Mouse (Mus musculus) G1E (cell line): Measurements from ENCODE around the gene Mxd4. TPM values are rescaled to one million over a fixed set of nuclear protein-coding genes. Genes with fewer than 3 reads are reported as not detected.

Experiments used
- ATAC-seq: 2 replicates; pipeline ENCODE4 v1.8.0; 2016; ENCODE audit warnings: mild to moderate bottlenecking; ENCODE audit not compliant: insufficient number of reproducible peaks, poor library complexity, low FRiP score, severe bottlenecking; ENCODE audit errors: extremely low read depth
- DNase-seq: peaks from one replicate; pipeline ENCODE4 v3.0.0; 2012; ENCODE audit warnings: low spot score
- H3K27me3 ChIP-seq: 2 replicates; pipeline ENCODE4 v1.6.1; 2012; ENCODE audit warnings: mild to moderate bottlenecking, low read length, inconsistent platforms; ENCODE audit not compliant: insufficient read depth
- H3K36me3 ChIP-seq: replicated peaks from 2 replicates; pipeline ENCODE3; 2012; ENCODE audit warnings: mild to moderate bottlenecking, inconsistent platforms
- H3K4me1 ChIP-seq: 2 replicates; pipeline ENCODE4 v1.6.1; 2012; ENCODE audit warnings: low read depth, low read length, inconsistent platforms, mixed read lengths; ENCODE audit not compliant: insufficient read depth
- H3K4me3 ChIP-seq: 2 replicates; pipeline ENCODE4 v1.5.1; 2012; ENCODE audit warnings: low read depth, mild to moderate bottlenecking, inconsistent platforms, low read length, moderate library complexity, mixed read lengths
- H3K9me3 ChIP-seq: replicated peaks from 2 replicates; pipeline ENCODE4 v1.6.1; 2012; ENCODE audit warnings: inconsistent platforms
- CTCF ChIP-seq: IDR thresholded peaks from 2 replicates; pipeline ENCODE4 v1.5.1; 2012; ENCODE audit warnings: low read depth, low read length, inconsistent platforms, mixed read lengths
- GATA1 ChIP-seq: IDR thresholded peaks from 2 replicates; pipeline ENCODE4 v1.6.1; 2012; ENCODE audit warnings: borderline replicate concordance, low read length, inconsistent platforms, mixed read lengths
- GATA2 ChIP-seq: IDR thresholded peaks from 2 replicates; pipeline ENCODE4 v1.6.1; 2012; ENCODE audit warnings: low read depth, low read length, inconsistent platforms, borderline replicate concordance
- POLR2AphosphoS5 ChIP-seq: IDR thresholded peaks from 2 replicates; pipeline ENCODE4 v1.6.1; 2012; ENCODE audit warnings: low read depth, low read length, inconsistent platforms; ENCODE audit not compliant: insufficient replicate concordance
- TAL1 ChIP-seq: conservative IDR thresholded peaks from 2 replicates; pipeline ENCODE4 v1.6.1; 2012; ENCODE audit warnings: low read depth, low read length, inconsistent platforms, mixed read lengths
- polyA plus RNA-seq: library from polyadenylated mRNA; stranded (reverse); fragments of >175 nt; gene quantifications from 2 replicates; pipeline ENCODE4 v1.2.3, GENCODE M21; 2012
- total RNA-seq, 2 experiments: library from RNA; stranded (forward) in 1 of 2; stranded (reverse) in 1 of 2; fragments of 200-1000 nt in 1 of 2; fragments of >200 nt in 1 of 2; fragmentation: Nextera tagmentation in 1 of 2; gene quantifications; 2 replicates each; pipeline ENCODE4 v1.2.3; 2014 to 2017

Mxd4 gene
- total and polyA plus RNA-seq, 3 experiments = 12.8 to 28.4 (median 17.9) TPM

DNA sequence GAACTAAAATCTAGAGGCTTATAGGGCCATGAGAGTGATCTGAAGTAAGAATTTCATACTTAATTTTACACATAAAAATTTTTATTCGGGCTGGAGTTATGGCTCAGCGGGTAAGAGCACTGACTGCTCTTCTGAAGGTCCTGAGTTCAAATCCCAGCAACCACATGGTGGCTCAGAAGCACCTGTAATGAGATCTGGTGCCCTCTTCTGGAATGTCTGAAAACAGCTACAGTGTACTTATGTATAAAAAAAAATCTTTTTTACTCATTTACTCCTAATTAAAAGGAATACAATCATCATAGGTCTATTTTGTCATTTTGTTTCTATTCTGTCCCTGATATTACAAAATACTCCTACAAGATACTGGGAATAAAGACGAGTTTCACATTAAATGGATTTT is 40.0 kb downstream of the Mxd4 start:
- ATAC-seq = no peak
- Histone ChIP-seq H3K4me1 (no peaks in the 10 kb centered on the region), H3K36me3 (no peaks in the 10 kb centered on the region), H3K4me3 (no peak overlapping the region), H3K9me3 (no peaks in the 10 kb centered on the region), H3K27me3 (no peaks in the 10 kb centered on the region)
- TF ChIP-seq GATA1 = no peak
- TF ChIP-seq CTCF = no peak
- TF ChIP-seq TAL1 = no peak
- TF ChIP-seq GATA2 = no peak
- no peak for TF ChIP-seq POLR2AphosphoS5
- DNase-seq = no peak

GRCm38 (mm10) chr5:34139751-34140150 is 47.8 kb downstream of the Mxd4 start:
- no peak for ATAC-seq
- Histone ChIP-seq H3K9me3 (no peaks in the 10 kb centered on the region), H3K4me3 (no peak overlapping the region), H3K4me1 (no peaks in the 10 kb centered on the region), H3K27me3 (peaks cover 3% of the 10 kb centered on the region; the same call in 1 of the 2 replicates), H3K36me3 (no peaks in the 10 kb centered on the region)
- TF ChIP-seq GATA2 (no peak), POLR2AphosphoS5 (no peak), CTCF (no peak), TAL1 (no peak), GATA1 (no peak)
- no peak for DNase-seq

- Histone ChIP-seq H3K4me3 (no peak overlapping the region), H3K4me1 (no peaks in the 10 kb centered on the region), H3K36me3 (no peaks in the 10 kb centered on the region), H3K9me3 (no peaks in the 10 kb centered on the region), H3K27me3 (peaks cover 7% of the 10 kb centered on the region; the same call in 1 of the 2 replicates)
- DNase-seq (no peak), ATAC-seq (no peak)
- TF ChIP-seq GATA2 = no peak
- no peak for TF ChIP-seq POLR2AphosphoS5
- TF ChIP-seq GATA1 = no peak
- TF ChIP-seq TAL1 = no peak
- no peak for TF ChIP-seq CTCF
Measured at GRCm38 (mm10) chr5:34132731-34133130, 54.8 kb downstream of the Mxd4 start.

DNA sequence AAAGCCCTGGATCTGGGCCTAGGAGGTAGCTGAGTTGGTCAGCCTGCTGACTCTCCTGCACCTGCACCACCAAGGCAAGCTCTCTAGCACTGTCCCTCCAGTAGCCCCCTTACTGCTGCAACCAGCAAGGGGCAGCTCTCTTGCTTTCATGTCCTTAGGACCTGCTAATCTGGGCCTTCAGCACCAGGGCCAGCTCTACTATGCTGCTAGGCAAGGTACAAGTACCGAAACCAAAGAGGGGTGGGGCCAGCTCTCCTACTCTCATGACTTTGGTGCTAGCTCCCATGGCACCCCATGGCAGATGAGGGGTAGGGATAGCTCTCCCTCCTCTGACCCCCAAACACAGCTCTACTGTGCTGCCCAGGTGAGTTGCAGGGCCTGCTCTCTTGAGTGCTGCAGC is 63.4 kb downstream of the Mxd4 start:
- ATAC-seq = no peak
- no peak for TF ChIP-seq TAL1
- TF ChIP-seq CTCF = no peak
- TF ChIP-seq POLR2AphosphoS5 = no peak
- no peak for TF ChIP-seq GATA2
- no peak for TF ChIP-seq GATA1
- no peaks in the 10 kb centered on the region; the same call in 1 of the 2 replicates for H3K4me1 ChIP-seq
- no peak overlapping the region for H3K4me3 ChIP-seq
- H3K9me3 ChIP-seq = no peaks in the 10 kb centered on the region
- H3K27me3 ChIP-seq = 0 out of 2 replicates have a peak, but pooled peaks cover 3% of the 10 kb centered on the region
- H3K36me3 ChIP-seq = no peaks in the 10 kb centered on the region
- no peak for DNase-seq

Other genes starting within 250 kb of the Mxd4 start
- not detected in 2 replicates for gene Gm1673, start 204.3 kb downstream of the Mxd4 start, total RNA-seq (2014; fragmentation: Nextera tagmentation)
- not detected in 2 replicates for gene Gm1673, start 204.3 kb downstream of the Mxd4 start, total RNA-seq (2017)
- gene Gm1673, start 204.3 kb downstream of the Mxd4 start, polyA plus RNA-seq = not detected in 2 replicates
- not detected in 2 replicates for gene Nat8l, start 191.7 kb downstream of the Mxd4 start, total RNA-seq (2014; fragmentation: Nextera tagmentation)
- not detected in 2 replicates for gene Nat8l, start 191.7 kb downstream of the Mxd4 start, total RNA-seq (2017)
- gene Nat8l, start 191.7 kb downstream of the Mxd4 start, polyA plus RNA-seq = 0.01 TPM in 1 of 2 replicates, not detected in the other
- 0.83 TPM in 1 of 2 replicates, not detected in the other for gene Poln, start 18.3 kb downstream of the Mxd4 start, total RNA-seq (2014; fragmentation: Nextera tagmentation)
- 2.9 and 3.4 TPM in 2 replicates for gene Poln, start 18.3 kb downstream of the Mxd4 start, total RNA-seq (2017)
- not detected in 2 replicates for gene Poln, start 18.3 kb downstream of the Mxd4 start, polyA plus RNA-seq
- gene Haus3, start 18.2 kb downstream of the Mxd4 start, total RNA-seq (2014; fragmentation: Nextera tagmentation) = 85.7 and 94.2 TPM in 2 replicates
- 111 and 121 TPM in 2 replicates for gene Haus3, start 18.2 kb downstream of the Mxd4 start, total RNA-seq (2017)
- gene Haus3, start 18.2 kb downstream of the Mxd4 start, polyA plus RNA-seq = 1.3 and 2.0 TPM in 2 replicates
- gene Zfyve28, start 100.7 kb upstream of the Mxd4 start, total RNA-seq (2014; fragmentation: Nextera tagmentation) = not detected in 2 replicates
- 0.05 TPM in 1 of 2 replicates, not detected in the other for gene Zfyve28, start 100.7 kb upstream of the Mxd4 start, total RNA-seq (2017)
- gene Zfyve28, start 100.7 kb upstream of the Mxd4 start, polyA plus RNA-seq = not detected in 2 replicates
- gene Cfap99, start 100.9 kb upstream of the Mxd4 start, total RNA-seq (2014; fragmentation: Nextera tagmentation) = not detected in 2 replicates
- gene Cfap99, start 100.9 kb upstream of the Mxd4 start, total RNA-seq (2017) = not detected in 2 replicates
- not detected in 2 replicates for gene Cfap99, start 100.9 kb upstream of the Mxd4 start, polyA plus RNA-seq
- 196 and 202 TPM in 2 replicates for gene Rnf4, start 148.6 kb upstream of the Mxd4 start, total RNA-seq (2014; fragmentation: Nextera tagmentation)
- 161 TPM in 2 replicates for gene Rnf4, start 148.6 kb upstream of the Mxd4 start, total RNA-seq (2017)
- gene Rnf4, start 148.6 kb upstream of the Mxd4 start, polyA plus RNA-seq = 32.0 and 41.8 TPM in 2 replicates
- 71.3 and 74.9 TPM in 2 replicates for gene Fam193a, start 182.2 kb upstream of the Mxd4 start, total RNA-seq (2014; fragmentation: Nextera tagmentation)
- 24.3 TPM in 2 replicates for gene Fam193a, start 182.2 kb upstream of the Mxd4 start, total RNA-seq (2017)
- 14.7 and 17.4 TPM in 2 replicates for gene Fam193a, start 182.2 kb upstream of the Mxd4 start, polyA plus RNA-seq